Mouse (Mus musculus): ENCODE measurements around the gene Slc41a1. TPM values are rescaled to one million over a fixed set of nuclear protein-coding genes. Genes with fewer than 3 reads are reported as not detected.

Slc41a1 gene
- polyA plus RNA-seq, 2 experiments from 2014 or later: 16.0 to 21.5 TPM

DNA sequence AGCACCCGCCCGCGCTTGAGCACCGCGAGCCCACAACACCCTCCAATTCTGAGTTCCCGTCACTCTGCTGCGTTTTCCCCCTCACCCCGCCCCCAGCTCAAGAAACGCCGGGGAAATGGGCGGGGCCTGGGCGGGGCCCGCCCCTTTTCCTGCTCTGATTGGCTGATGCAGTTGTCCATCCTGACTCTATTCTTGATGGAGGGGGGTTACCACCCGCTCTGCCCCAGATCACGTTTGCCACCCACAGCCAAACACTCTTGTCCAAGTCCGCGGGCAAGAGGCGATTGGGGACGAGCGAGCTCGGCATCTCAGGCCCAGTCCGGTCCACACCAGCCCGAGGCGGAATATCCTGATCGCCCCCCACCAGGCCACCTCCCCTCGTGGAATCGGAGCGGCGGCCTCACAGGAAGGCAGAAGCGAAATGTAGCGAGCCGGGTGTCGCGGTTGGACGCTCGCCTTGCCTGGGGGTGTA, 530 bp downstream of the Slc41a1 start:
- peak; percentile 89 for ATAC-seq

DNA sequence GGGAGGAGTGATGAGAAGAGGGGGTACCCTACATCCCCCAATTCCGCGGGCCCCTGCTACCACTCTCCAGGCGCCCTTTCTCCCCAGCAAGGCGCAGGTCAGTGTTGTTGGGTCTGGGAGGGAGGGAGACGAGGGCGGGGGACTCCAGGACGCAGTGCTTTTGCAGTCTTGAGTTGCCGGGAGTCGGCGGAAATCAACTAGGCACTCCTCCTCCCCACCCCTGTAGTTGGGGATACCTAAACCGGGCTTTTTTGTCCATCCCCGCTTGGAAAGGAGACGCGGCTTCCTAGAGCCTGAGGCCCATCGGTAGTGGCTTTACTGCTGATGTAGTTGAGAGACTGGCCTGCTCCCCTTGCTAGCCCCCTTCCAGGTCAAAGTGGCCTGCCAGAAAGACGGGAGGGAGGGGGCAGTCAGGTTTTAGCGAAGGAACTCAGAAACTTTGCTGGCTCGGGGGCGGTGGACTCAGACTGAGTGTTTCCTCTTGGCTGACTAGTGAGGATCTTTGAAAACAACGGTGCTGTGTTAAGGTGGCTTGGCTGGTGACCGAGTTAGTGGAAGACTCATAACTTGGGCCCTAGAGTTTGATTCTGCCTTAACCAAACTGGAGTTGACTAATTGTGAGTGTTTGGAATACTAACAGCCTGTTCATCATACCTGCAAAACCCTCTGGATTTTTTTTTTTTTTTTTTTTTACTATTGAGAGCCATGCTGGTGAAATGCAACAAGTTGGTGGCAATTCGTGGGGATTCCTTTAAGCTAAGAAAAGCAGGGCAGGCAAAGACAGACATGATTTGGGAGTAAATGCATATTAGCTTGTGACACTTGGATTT, 1.2 kb downstream of the Slc41a1 start:
- ATAC-seq: peak; percentile 23

DNA sequence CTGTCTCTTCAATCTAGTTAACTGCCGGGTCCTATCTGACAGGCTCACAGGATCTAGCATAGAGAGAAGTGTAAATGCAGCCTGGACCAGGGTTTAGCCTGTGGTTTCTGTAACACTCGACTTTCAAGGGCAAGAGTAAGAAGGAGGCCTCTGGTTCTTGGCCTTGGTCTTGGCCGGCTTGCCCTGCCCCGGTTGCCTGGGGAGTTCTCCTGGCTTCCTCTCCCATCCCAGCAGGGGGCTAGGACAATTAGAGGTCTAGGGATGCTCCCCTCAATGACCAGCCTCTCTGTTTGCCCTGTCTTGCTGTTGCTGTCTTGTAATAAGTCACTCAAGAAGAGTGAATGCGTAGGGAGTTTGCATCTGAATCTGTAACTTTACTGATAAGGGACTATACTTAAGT, 2.0 kb downstream of the Slc41a1 start:
- no peak for ATAC-seq

DNA sequence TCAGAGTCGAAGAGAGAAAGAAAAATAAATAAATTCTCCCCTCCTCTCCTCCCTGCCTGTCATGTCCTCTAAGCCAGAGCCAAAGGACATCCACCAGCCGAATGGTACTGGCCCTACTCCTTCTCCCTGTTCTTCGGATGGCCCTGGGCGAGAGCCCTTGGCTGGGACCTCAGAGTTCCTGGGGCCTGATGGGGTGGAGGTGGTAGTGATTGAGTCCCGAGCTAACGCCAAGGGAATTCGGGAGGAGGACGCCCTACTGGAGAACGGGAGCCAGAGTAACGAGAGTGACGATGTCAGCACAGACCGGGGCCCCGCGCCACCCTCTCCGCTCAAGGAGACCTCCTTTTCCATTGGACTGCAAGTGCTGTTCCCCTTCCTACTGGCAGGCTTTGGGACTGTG, 3.3 kb downstream of the Slc41a1 start:
- no peak for ATAC-seq

DNA sequence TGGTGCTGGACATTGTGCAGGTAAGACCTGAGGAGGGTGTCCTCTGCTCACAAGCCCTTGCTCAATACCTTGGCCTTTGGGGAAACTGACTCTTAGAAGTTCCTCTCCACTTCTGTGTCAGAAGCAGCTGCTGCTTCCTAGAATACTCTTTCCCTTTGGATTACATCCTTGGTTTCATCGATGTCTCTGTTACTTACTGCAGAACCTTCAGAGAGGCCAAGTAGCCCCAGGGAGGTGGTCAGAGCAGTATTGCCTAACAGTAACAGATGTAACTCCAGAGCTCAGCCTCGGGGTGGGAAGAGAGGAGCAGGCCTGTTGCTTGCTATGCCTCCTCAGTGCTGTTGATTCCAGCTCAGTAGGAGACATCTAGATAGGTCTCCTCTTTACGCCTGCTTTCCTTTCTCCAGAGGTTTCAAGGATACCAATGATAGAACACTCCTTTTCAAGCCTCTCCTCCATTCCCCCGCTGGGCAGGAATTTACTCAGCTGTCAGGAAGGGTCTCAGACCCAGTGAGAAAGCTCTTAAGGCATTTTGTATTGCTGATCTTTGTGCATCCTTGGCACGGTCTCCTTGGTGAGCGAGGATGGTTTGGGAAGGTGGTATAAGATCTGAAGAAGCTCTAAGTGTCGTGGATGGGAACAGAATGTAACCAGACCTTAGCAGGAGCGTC, 3.8 kb downstream of the Slc41a1 start:
- ATAC-seq: no peak

- peak; percentile 39 for ATAC-seq
These were observed 9.7 kb downstream of the Slc41a1 start for GRCm38 (mm10) chr1:131837035-131837434.

- no peak for ATAC-seq
These were observed 11.2 kb downstream of the Slc41a1 start for GRCm38 (mm10) chr1:131838542-131838941.

- no peak for ATAC-seq
These were observed 12.0 kb downstream of the Slc41a1 start for GRCm38 (mm10) chr1:131839279-131839678.

- ATAC-seq: no peak
These were observed 14.9 kb downstream of the Slc41a1 start for GRCm38 (mm10) chr1:131842221-131842620.

- ATAC-seq: no peak
These were observed 16.5 kb downstream of the Slc41a1 start for GRCm38 (mm10) chr1:131843758-131844157.

DNA sequence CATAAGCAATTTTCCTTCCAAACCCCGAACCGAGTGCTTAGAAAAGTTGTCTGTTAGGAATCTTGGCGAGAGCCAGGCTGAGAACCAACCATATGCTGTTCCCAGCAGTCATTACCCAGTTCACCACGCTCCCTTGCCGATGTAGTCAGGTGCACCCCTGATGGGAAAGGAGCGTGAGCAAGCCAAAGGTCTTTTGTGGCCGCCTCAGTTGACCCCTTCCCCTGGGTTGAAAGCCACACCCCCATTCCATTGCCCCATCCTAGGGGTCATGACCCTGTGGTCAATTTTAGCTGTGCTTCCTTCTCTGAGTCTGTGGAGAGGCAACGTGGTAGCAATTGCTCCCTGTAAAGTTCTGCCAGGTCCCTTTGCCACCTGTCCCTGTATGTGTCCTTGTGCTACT, 17.6 kb downstream of the Slc41a1 start:
- ATAC-seq: no peak

- ATAC-seq: peak; percentile 56
These were observed 19.0 kb downstream of the Slc41a1 start for GRCm38 (mm10) chr1:131846255-131846654.

DNA sequence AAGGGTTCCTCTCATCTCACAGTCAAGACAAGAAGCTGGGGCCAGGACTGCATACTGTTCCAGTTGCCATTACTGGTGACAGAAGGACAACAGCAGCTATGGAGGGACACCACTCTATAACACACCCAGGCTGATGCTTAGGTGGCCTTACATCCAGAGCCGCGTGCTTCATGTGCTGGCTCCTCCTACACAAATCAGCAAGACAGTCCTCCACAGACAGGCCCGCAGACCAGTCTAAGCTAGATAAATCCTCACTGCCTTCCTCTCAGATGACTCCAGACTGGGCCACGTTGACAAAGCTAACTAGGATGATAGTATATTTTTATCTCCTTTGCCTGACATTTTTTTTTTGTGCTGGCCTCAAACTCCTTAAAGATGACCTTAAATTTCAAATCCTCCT, 34.5 kb downstream of the Slc41a1 start:
- ATAC-seq: no peak

GRCm38 (mm10) chr1:131865596-131865995, 38.3 kb downstream of the Slc41a1 start:
- ATAC-seq: no peak

DNA sequence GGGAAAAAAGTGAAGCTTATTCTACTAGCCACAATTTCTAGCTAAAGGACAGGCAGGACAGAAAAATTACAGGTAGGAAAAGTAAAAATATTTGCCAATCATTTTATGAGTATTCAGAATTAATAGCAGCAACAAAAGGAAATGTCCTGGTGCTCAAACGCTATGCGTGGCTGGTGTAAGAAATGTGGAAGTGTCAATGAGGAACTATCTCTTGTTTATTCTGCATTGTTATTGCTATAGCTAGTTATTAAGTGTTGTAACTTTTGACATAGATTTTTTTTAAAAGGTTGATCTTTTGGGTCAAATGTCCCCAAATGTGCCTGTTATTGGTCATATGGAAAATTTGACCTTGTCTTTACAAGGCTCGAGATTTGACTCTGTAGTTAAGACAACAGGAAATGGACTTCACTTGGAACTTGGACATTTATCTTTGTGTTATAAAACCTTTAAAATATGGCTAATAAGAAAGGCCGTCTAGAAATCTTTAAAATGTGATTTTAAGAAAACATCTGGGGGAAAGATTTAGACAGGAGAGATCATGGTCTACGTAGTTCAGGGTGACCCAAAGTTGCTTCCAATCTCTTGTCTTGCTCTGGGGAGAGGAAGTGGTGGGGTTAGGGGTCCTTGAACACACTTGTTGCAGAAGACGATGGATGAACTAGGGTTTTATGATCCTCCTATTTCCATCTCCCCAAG, 39.2 kb downstream of the Slc41a1 start:
- no peak for ATAC-seq

GRCm38 (mm10) chr1:131867093-131867945, 40.0 kb downstream of the Slc41a1 start, which contains the start of gene Rab29:
Rab29 (plus strand) TSS chr1:131867224.
- ATAC-seq: peak; percentile 99

GRCm38 (mm10) chr1:131867946-131868290, 40.6 kb downstream of the Slc41a1 start:
- ATAC-seq: peak; percentile 2

DNA sequence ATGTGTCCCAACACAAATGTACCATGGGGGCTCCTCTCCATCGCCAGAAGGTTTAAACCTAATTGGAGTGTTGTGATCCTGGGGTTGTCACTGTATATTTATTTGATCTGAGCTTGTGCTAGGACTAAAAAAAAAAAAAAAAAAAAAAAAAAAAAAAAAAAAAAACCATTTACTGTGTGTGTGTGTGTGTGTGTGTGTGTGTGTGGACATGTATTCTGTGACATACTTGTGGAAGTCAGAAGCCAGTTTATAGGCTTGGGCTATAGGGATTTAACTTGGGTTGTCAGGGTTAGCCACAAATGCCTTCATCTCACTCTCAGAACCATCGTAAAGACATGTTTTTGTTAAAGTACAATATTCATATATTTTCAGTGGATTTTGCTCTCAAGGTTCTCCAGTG, 42.3 kb downstream of the Slc41a1 start:
- no peak for ATAC-seq

- ATAC-seq: no peak
These were observed 45.6 kb downstream of the Slc41a1 start for GRCm38 (mm10) chr1:131872856-131873255.

- ATAC-seq: no peak
These were observed 52.5 kb downstream of the Slc41a1 start for GRCm38 (mm10) chr1:131879816-131880215.

GRCm38 (mm10) chr1:131882787-131883186, 55.5 kb downstream of the Slc41a1 start:
- ATAC-seq: no peak

GRCm38 (mm10) chr1:131886173-131886572, 58.9 kb downstream of the Slc41a1 start:
- ATAC-seq: no peak

All from CD4-positive, CD25-positive, alpha-beta regulatory T cell, adult 4 months (primary cell).